Mouse (Mus musculus) kidney, postnatal 25 days (tissue): Measurements from ENCODE around the gene Skp2.

Source experiments
- DNase-seq, 2 experiments: peaks; one replicate each; pipeline ENCODE4 v3.0.0; 2021; ENCODE audit warnings: mixed read lengths in 2 of 2

The Skp2 gene

GRCm38 (mm10) chr15:9073684-9074083 is 81.5 kb downstream of the Skp2 start:
- DNase-seq = no peak

GRCm38 (mm10) chr15:9073067-9073608 is 82.1 kb downstream of the Skp2 start:
- no peak for DNase-seq

- DNase-seq = no peak
These were observed 82.6 kb downstream of the Skp2 start for GRCm38 (mm10) chr15:9072630-9073029.

GRCm38 (mm10) chr15:9071556-9072544 is 83.4 kb downstream of the Skp2 start:
- DNase-seq = peak; percentile 56 to 72

GRCm38 (mm10) chr15:9070912-9071555 is 84.2 kb downstream of the Skp2 start, which contains the start of gene Nadk2:
Nadk2 (plus strand) TSS chr15:9071260.
- peak; percentile 99 to 100 for DNase-seq

GRCm38 (mm10) chr15:9070353-9070752 is 84.9 kb downstream of the Skp2 start:
- no peak for DNase-seq

- DNase-seq = no peak
These were observed 86.3 kb downstream of the Skp2 start for GRCm38 (mm10) chr15:9068881-9069280.
